Mouse (Mus musculus) neural tube, embryonic 14.5 days (tissue): Measurements from ENCODE around the gene Cit. TPM values are rescaled to one million over a fixed set of nuclear protein-coding genes. Genes with fewer than 3 reads are reported as not detected.

Experiments used
- ATAC-seq: fragments of 200-750 bp; cut with Nextera tagmentation; 2 replicates; pipeline ENCODE4 v1.8.0; 2017; ENCODE audit warnings: low read depth, mild to moderate bottlenecking, moderate TSS enrichment, moderate library complexity
- H3K27ac ChIP-seq: fragments of 300-500 bp; sonication (generic); 2 replicates; pipeline ENCODE4 v1.5.1; 2014; ENCODE audit warnings: low read depth, mild to moderate bottlenecking, control low read depth, low read length, moderate library complexity, mixed read lengths
- H3K27me3 ChIP-seq: fragments of 300-500 bp; sonication (generic); 2 replicates; pipeline ENCODE4 v1.6.1; 2014; ENCODE audit warnings: low read length; ENCODE audit not compliant: control insufficient read depth, insufficient read depth
- H3K36me3 ChIP-seq: fragments of 300-500 bp; sonication (generic); 2 replicates; pipeline ENCODE4 v1.6.1; 2014; ENCODE audit warnings: low read length, mixed read lengths; ENCODE audit not compliant: control insufficient read depth, insufficient read depth
- H3K4me1 ChIP-seq: fragments of 300-500 bp; sonication (generic); 2 replicates; pipeline ENCODE4 v1.6.1; 2014; ENCODE audit warnings: low read length; ENCODE audit not compliant: control insufficient read depth, insufficient read depth
- H3K4me2 ChIP-seq: fragments of 300-500 bp; sonication (generic); 2 replicates; pipeline ENCODE4 v1.6.1; 2014; ENCODE audit warnings: mild to moderate bottlenecking, low read depth, low read length, control low read depth
- H3K4me3 ChIP-seq: fragments of 300-500 bp; sonication (generic); 2 replicates; pipeline ENCODE4 v1.5.1; 2014; ENCODE audit warnings: low read depth, low read length, control low read depth, mixed read lengths
- H3K9ac ChIP-seq: fragments of 300-500 bp; sonication (generic); replicated peaks from 2 replicates; pipeline ENCODE4 v1.6.1; 2014; ENCODE audit warnings: low read depth, mild to moderate bottlenecking, control low read depth, low read length, mixed read lengths
- H3K9me3 ChIP-seq: fragments of 300-500 bp; sonication (generic); 2 replicates; pipeline ENCODE4 v1.6.1; 2016; ENCODE audit warnings: low read length; ENCODE audit not compliant: control insufficient read depth
- WGBS: fragments of 180-500 bp; shearing (Covaris S2); extraction: QIAGEN DNeasy Blood & Tissue Kit; methylation state at CpG from one replicate; pipeline ENCODE4 v1.1.7; 2014; 5-methylcytosine and 5-hydroxymethylcytosine counted together
- polyA plus RNA-seq: library from polyadenylated mRNA; unstranded; fragments of >200 nt; fragmentation: Nextera tagmentation; extraction: Ambion mirVana; gene quantifications from 2 replicates; pipeline ENCODE4 v1.2.1, GENCODE M21; 2014

Gene Cit
- polyA plus RNA-seq, 1 experiment from 2014 or later = 34.0 TPM

- Histone ChIP-seq H3K4me2 (no peak overlapping the region), H3K9ac (no peak overlapping the region)
Measured at GRCm38 (mm10) chr5:115917960-115918359, 72.9 kb downstream of the Cit start.

GRCm38 (mm10) chr5:115918597-115919351 is 73.7 kb downstream of the Cit start:
- Histone ChIP-seq H3K9ac (no peak overlapping the region), H3K4me3 (no peak overlapping the region), H3K4me2 (no peak overlapping the region), H3K4me1 (no peaks in the 10 kb centered on the region), H3K27me3 (no peaks in the 10 kb centered on the region), H3K9me3 (no peaks in the 10 kb centered on the region), H3K27ac (no peak overlapping the region), H3K36me3 (no peaks in the 10 kb centered on the region)
- no peak for ATAC-seq
- WGBS = 89% methylated on average over 23 of the region's 23 CpGs

More at GRCm38 (mm10) chr5:115917960-115918359, 72.9 kb downstream of the Cit start:
- WGBS = 98% methylated on average over 4 of the region's 4 CpGs
- Histone ChIP-seq H3K4me3 (no peak overlapping the region), H3K27ac (no peak overlapping the region), H3K27me3 (no peaks in the 10 kb centered on the region), H3K36me3 (no peaks in the 10 kb centered on the region), H3K9me3 (no peaks in the 10 kb centered on the region), H3K4me1 (no peaks in the 10 kb centered on the region)
- no peak for ATAC-seq

- no peaks in the 10 kb centered on the region for H3K27me3 ChIP-seq
- no peak overlapping the region for H3K27ac ChIP-seq
- H3K4me3 ChIP-seq = no peak overlapping the region
- H3K4me2 ChIP-seq = no peak overlapping the region
- no peaks in the 10 kb centered on the region for H3K4me1 ChIP-seq
- H3K9ac ChIP-seq = no peak overlapping the region
- no peaks in the 10 kb centered on the region for H3K36me3 ChIP-seq
- ATAC-seq = no peak
- 63% methylated on average over 9 of the region's 9 CpGs for WGBS
- H3K9me3 ChIP-seq = no peaks in the 10 kb centered on the region
Measured at GRCm38 (mm10) chr5:115921990-115922389, 76.9 kb downstream of the Cit start.

GRCm38 (mm10) chr5:115924946-115925345 is 79.9 kb downstream of the Cit start:
- WGBS = 95% methylated on average over 7 of the region's 7 CpGs

GRCm38 (mm10) chr5:115928786-115929507 is 83.9 kb downstream of the Cit start:
- H3K4me1 ChIP-seq = no peaks in the 10 kb centered on the region
- WGBS = 84% methylated on average over 16 of the region's 16 CpGs
- H3K36me3 ChIP-seq = peaks cover 7% of the 10 kb centered on the region; the same call in 1 of the 2 replicates
- H3K9ac ChIP-seq = no peak overlapping the region
- H3K27me3 ChIP-seq = no peaks in the 10 kb centered on the region
- H3K27ac ChIP-seq = no peak overlapping the region
- no peak for ATAC-seq
- no peaks in the 10 kb centered on the region for H3K9me3 ChIP-seq
- no peak overlapping the region for H3K4me2 ChIP-seq
- no peak overlapping the region for H3K4me3 ChIP-seq

More at GRCm38 (mm10) chr5:115924946-115925345, 79.9 kb downstream of the Cit start:
- no peaks in the 10 kb centered on the region for H3K4me1 ChIP-seq
- no peak overlapping the region for H3K9ac ChIP-seq
- no peak overlapping the region for H3K4me2 ChIP-seq
- no peak for ATAC-seq
- no peaks in the 10 kb centered on the region for H3K9me3 ChIP-seq
- no peaks in the 10 kb centered on the region for H3K27me3 ChIP-seq
- H3K4me3 ChIP-seq = no peak overlapping the region
- no peak overlapping the region for H3K27ac ChIP-seq
- H3K36me3 ChIP-seq = peaks cover 7% of the 10 kb centered on the region; the same call in 1 of the 2 replicates

- H3K4me2 ChIP-seq = no peak overlapping the region
- 96% methylated on average over 11 of the region's 11 CpGs for WGBS
- H3K4me1 ChIP-seq = no peaks in the 10 kb centered on the region
- H3K9me3 ChIP-seq = no peaks in the 10 kb centered on the region
- H3K4me3 ChIP-seq = no peak overlapping the region
- H3K36me3 ChIP-seq = peaks cover 6% of the 10 kb centered on the region; the same call in 1 of the 2 replicates
- no peaks in the 10 kb centered on the region for H3K27me3 ChIP-seq
- no peak overlapping the region for H3K27ac ChIP-seq
- H3K9ac ChIP-seq = no peak overlapping the region
- ATAC-seq = no peak
Measured at GRCm38 (mm10) chr5:115932325-115932724, 87.2 kb downstream of the Cit start.

GRCm38 (mm10) chr5:115936851-115937250 is 91.8 kb downstream of the Cit start:
- Histone ChIP-seq H3K36me3 (no peaks in the 10 kb centered on the region), H3K4me2 (no peak overlapping the region), H3K4me1 (no peaks in the 10 kb centered on the region), H3K9me3 (no peaks in the 10 kb centered on the region), H3K4me3 (no peak overlapping the region), H3K9ac (no peak overlapping the region), H3K27me3 (no peaks in the 10 kb centered on the region), H3K27ac (no peak overlapping the region)
- WGBS = 95% methylated on average over 15 of the region's 15 CpGs
- no peak for ATAC-seq

GRCm38 (mm10) chr5:115937566-115937965 is 92.5 kb downstream of the Cit start:
- WGBS = 94% methylated on average over 6 of the region's 6 CpGs
- Histone ChIP-seq H3K9me3 (no peaks in the 10 kb centered on the region), H3K4me2 (no peak overlapping the region), H3K4me1 (no peaks in the 10 kb centered on the region), H3K27ac (no peak overlapping the region), H3K27me3 (no peaks in the 10 kb centered on the region), H3K36me3 (no peaks in the 10 kb centered on the region), H3K4me3 (no peak overlapping the region), H3K9ac (no peak overlapping the region)
- no peak for ATAC-seq

- H3K4me3 ChIP-seq = no peak overlapping the region
- no peaks in the 10 kb centered on the region for H3K9me3 ChIP-seq
- no peaks in the 10 kb centered on the region for H3K36me3 ChIP-seq
- no peak overlapping the region for H3K27ac ChIP-seq
- H3K4me2 ChIP-seq = no peak overlapping the region
- H3K9ac ChIP-seq = no peak overlapping the region
- ATAC-seq = no peak
- 91% methylated on average over 13 of the region's 13 CpGs for WGBS
- H3K27me3 ChIP-seq = no peaks in the 10 kb centered on the region
- H3K4me1 ChIP-seq = no peaks in the 10 kb centered on the region
Measured at GRCm38 (mm10) chr5:115938999-115939398, 93.9 kb downstream of the Cit start.
